Comparison of ENCODE assay signal across 8 mouse cellular contexts in the genomic region with DNA sequence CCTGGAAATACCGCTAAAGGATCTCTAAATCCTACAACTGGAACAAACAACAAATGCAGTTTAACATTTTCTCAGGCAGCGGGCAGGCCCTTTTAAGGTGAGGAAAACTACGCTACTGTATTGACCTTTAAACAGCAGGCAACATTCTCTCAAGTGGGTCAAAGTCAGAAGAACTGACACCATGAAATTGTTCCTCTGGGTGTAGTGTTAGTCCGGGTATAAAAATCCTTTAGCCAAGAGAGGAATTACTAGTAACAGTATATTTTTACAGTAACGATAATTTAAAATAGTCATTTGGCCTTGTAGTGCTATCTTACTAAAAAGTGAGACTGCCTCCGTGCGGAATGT. TPM values are rescaled to one million over a fixed set of nuclear protein-coding genes. Genes with fewer than 3 reads are reported as not detected.
DNase-seq lines count a peak whose midpoint lies in the region; ATAC-seq and TF ChIP-seq lines count a peak whose summit lies in the region.

No protein-coding gene starts in this region.

- no peak for TF ChIP-seq CTCF in hindbrain, postnatal 0 days (IDR thresholded peaks at IDR 0.05; ENCODE audit: low read depth)

- ATAC-seq in heart, embryonic 11.5 days (replicated peaks; ENCODE audit: insufficient number of reproducible peaks, low FRiP score, low TSS enrichment) = no peak
- ATAC-seq in hindbrain, postnatal 0 days = peak; percentile 46
- peak; percentile 51 for ATAC-seq in midbrain, embryonic 13.5 days

- no peaks in the 10 kb centered on the region for H3K9me3 ChIP-seq in heart, embryonic 11.5 days (replicated peaks; ENCODE audit: control insufficient read depth, low read length)
- H3K9me3 ChIP-seq in hindbrain, postnatal 0 days (ENCODE audit: low read length) = no peaks in the 10 kb centered on the region
- no peaks in the 10 kb centered on the region for H3K9me3 ChIP-seq in midbrain, embryonic 13.5 days

- 7% methylated on average over 7 of the region's 7 CpGs for WGBS in heart, embryonic 11.5 days (ENCODE audit: insufficient replicate concordance)
- WGBS in hindbrain, postnatal 0 days = 6% methylated on average over 7 of the region's 7 CpGs
- 10% methylated on average over 7 of the region's 7 CpGs for WGBS in midbrain, embryonic 13.5 days

- H3K4me1 ChIP-seq in heart, embryonic 11.5 days (ENCODE audit: control insufficient read depth, insufficient read depth, low read length) = peaks cover 8% of the 10 kb centered on the region
- H3K4me1 ChIP-seq in brown adipose tissue, adult 24 weeks (ENCODE audit: control insufficient read depth, insufficient read depth, insufficient read length, low read length) = peaks cover 4% of the 10 kb centered on the region
- peaks cover 2% of the 10 kb centered on the region; the same call in 1 of the 2 replicates for H3K4me1 ChIP-seq in hindbrain, postnatal 0 days (ENCODE audit: insufficient read depth, low read length)
- peaks cover 33% of the 10 kb centered on the region for H3K4me1 ChIP-seq in midbrain, embryonic 13.5 days (replicated peaks)

- H3K27ac ChIP-seq in heart, embryonic 11.5 days (ENCODE audit: low read depth, low read length) = peak overlapping the region; percentile 87
- H3K27ac ChIP-seq in brown adipose tissue, adult 24 weeks (replicated peaks; ENCODE audit: low read depth, low read length) = peak overlapping the region; percentile 89
- H3K27ac ChIP-seq in hindbrain, postnatal 0 days = peak overlapping the region; percentile 89
- peak overlapping the region; percentile 71 for H3K27ac ChIP-seq in midbrain, embryonic 13.5 days

- DNase-seq in heart, adult 9 months (ENCODE audit: low spot score in 2 of 2) = no peak
- DNase-seq in hindbrain, postnatal 0 days (ENCODE audit: low spot score) = no peak
- no peak for DNase-seq in thymus, postnatal 0 days (ENCODE audit: low spot score)
- DNase-seq in spleen, postnatal 36 days (ENCODE audit: low spot score in 2 of 2) = no peak
- DNase-seq in lung, postnatal 10 days = no peak

- H3K9ac ChIP-seq in heart, embryonic 11.5 days (ENCODE audit: low read depth, low read length) = peak overlapping the region; percentile 70
- peak overlapping the region; percentile 35; the same call in 1 of the 2 replicates for H3K9ac ChIP-seq in hindbrain, postnatal 0 days (replicated peaks; ENCODE audit: low read length)
- no peak overlapping the region for H3K9ac ChIP-seq in midbrain, embryonic 13.5 days (replicated peaks)

- H3K36me3 ChIP-seq in heart, embryonic 11.5 days (ENCODE audit: control insufficient read depth, insufficient read depth, low read length) = peaks cover 15% of the 10 kb centered on the region
- peaks cover 15% of the 10 kb centered on the region for H3K36me3 ChIP-seq in hindbrain, postnatal 0 days (ENCODE audit: insufficient read depth, low read length)
- H3K36me3 ChIP-seq in midbrain, embryonic 13.5 days = peaks cover 30% of the 10 kb centered on the region

- H3K4me2 ChIP-seq in heart, embryonic 11.5 days = peak overlapping the region; percentile 64
- peak overlapping the region; percentile 78 for H3K4me2 ChIP-seq in hindbrain, postnatal 0 days (ENCODE audit: low read depth, low read length)
- peak overlapping the region; percentile 48 for H3K4me2 ChIP-seq in midbrain, embryonic 13.5 days (replicated peaks)

- H3K4me3 ChIP-seq in heart, embryonic 11.5 days (ENCODE audit: low read depth, low read length) = peak overlapping the region; percentile 91
- peak overlapping the region; percentile 33; the same call in 1 of the 2 replicates for H3K4me3 ChIP-seq in brown adipose tissue, adult 24 weeks (ENCODE audit: insufficient read depth, low read depth, low read length)
- peak overlapping the region; percentile 81 for H3K4me3 ChIP-seq in hindbrain, postnatal 0 days (ENCODE audit: low read length)
- H3K4me3 ChIP-seq in midbrain, embryonic 13.5 days (replicated peaks) = peak overlapping the region; percentile 98

- H3K27me3 ChIP-seq in heart, embryonic 11.5 days (ENCODE audit: control insufficient read depth, insufficient read depth, low read length) = no peaks in the 10 kb centered on the region
- no peaks in the 10 kb centered on the region for H3K27me3 ChIP-seq in hindbrain, postnatal 0 days (ENCODE audit: insufficient read depth, low read length)
- H3K27me3 ChIP-seq in midbrain, embryonic 13.5 days = no peaks in the 10 kb centered on the region

RNA-seq across cellular contexts. Expression of a gene that starts 24.4 kb away (rescaled TPM):
- polyA plus RNA-seq in heart, embryonic 11.5 days (2014; fragmentation: Nextera tagmentation; extraction: Ambion mirVana) = 56.4 and 57.3 TPM in 2 replicates
- polyA plus RNA-seq in brown adipose tissue, adult 24 weeks (2012; ENCODE audit: insufficient read depth, insufficient read length, missing spikeins) = 0.52 and 1.4 TPM in 2 replicates
- total RNA-seq in hindbrain, postnatal 0 days (2014; rRNA removed) = 7.1 and 8.4 TPM in 2 replicates
- 13.3 and 13.8 TPM in 2 replicates for polyA plus RNA-seq in hindbrain, postnatal 0 days (2015; fragmentation: Nextera tagmentation; extraction: Ambion mirVana)
- polyA plus RNA-seq in midbrain, embryonic 13.5 days (2015; fragmentation: Nextera tagmentation; extraction: Ambion mirVana) = 35.7 and 36.4 TPM in 2 replicates
- 121 and 134 TPM in 2 replicates for polyA plus RNA-seq in thymus, postnatal 0 days (2015; fragmentation: Nextera tagmentation; extraction: Ambion mirVana)

RNA-seq across cellular contexts. Expression of a gene that starts 24.5 kb away (rescaled TPM):
- 22.9 and 25.5 TPM in 2 replicates for polyA plus RNA-seq in heart, embryonic 11.5 days (2014; fragmentation: Nextera tagmentation; extraction: Ambion mirVana)
- 0.59 TPM in 1 of 2 replicates, not detected in the other for polyA plus RNA-seq in brown adipose tissue, adult 24 weeks (2012; ENCODE audit: insufficient read depth, insufficient read length, missing spikeins)
- total RNA-seq in hindbrain, postnatal 0 days (2014; rRNA removed) = 5.8 and 6.2 TPM in 2 replicates
- polyA plus RNA-seq in hindbrain, postnatal 0 days (2015; fragmentation: Nextera tagmentation; extraction: Ambion mirVana) = 6.0 and 6.4 TPM in 2 replicates
- polyA plus RNA-seq in midbrain, embryonic 13.5 days (2015; fragmentation: Nextera tagmentation; extraction: Ambion mirVana) = 12.6 and 13.5 TPM in 2 replicates
- polyA plus RNA-seq in thymus, postnatal 0 days (2015; fragmentation: Nextera tagmentation; extraction: Ambion mirVana) = 28.9 and 33.1 TPM in 2 replicates

RNA-seq across cellular contexts. Expression of a gene that starts 46.2 kb away (rescaled TPM):
- 46.5 and 48.9 TPM in 2 replicates for polyA plus RNA-seq in heart, embryonic 11.5 days (2014; fragmentation: Nextera tagmentation; extraction: Ambion mirVana)
- 225 and 269 TPM in 2 replicates for polyA plus RNA-seq in brown adipose tissue, adult 24 weeks (2012; ENCODE audit: insufficient read depth, insufficient read length, missing spikeins)
- 49.2 and 54.8 TPM in 2 replicates for total RNA-seq in hindbrain, postnatal 0 days (2014; rRNA removed)
- polyA plus RNA-seq in hindbrain, postnatal 0 days (2015; fragmentation: Nextera tagmentation; extraction: Ambion mirVana) = 51.4 and 52.4 TPM in 2 replicates
- polyA plus RNA-seq in midbrain, embryonic 13.5 days (2015; fragmentation: Nextera tagmentation; extraction: Ambion mirVana) = 61.2 and 63.4 TPM in 2 replicates
- 71.1 and 72.1 TPM in 2 replicates for polyA plus RNA-seq in thymus, postnatal 0 days (2015; fragmentation: Nextera tagmentation; extraction: Ambion mirVana)

RNA-seq across cellular contexts. Expression of a gene that starts 46.3 kb away (rescaled TPM):
- 0.27 and 0.45 TPM in 2 replicates for polyA plus RNA-seq in heart, embryonic 11.5 days (2014; fragmentation: Nextera tagmentation; extraction: Ambion mirVana)
- 2.9 and 3.0 TPM in 2 replicates for polyA plus RNA-seq in brown adipose tissue, adult 24 weeks (2012; ENCODE audit: insufficient read depth, insufficient read length, missing spikeins)
- total RNA-seq in hindbrain, postnatal 0 days (2014; rRNA removed) = 0.83 and 1.2 TPM in 2 replicates
- 0.58 and 0.74 TPM in 2 replicates for polyA plus RNA-seq in hindbrain, postnatal 0 days (2015; fragmentation: Nextera tagmentation; extraction: Ambion mirVana)
- 0.42 and 0.44 TPM in 2 replicates for polyA plus RNA-seq in midbrain, embryonic 13.5 days (2015; fragmentation: Nextera tagmentation; extraction: Ambion mirVana)
- 0.06 and 0.09 TPM in 2 replicates for polyA plus RNA-seq in thymus, postnatal 0 days (2015; fragmentation: Nextera tagmentation; extraction: Ambion mirVana)

Comparison
In these comparisons a context has a peak if more than half of its experiments do, and no peak if none do; other contexts are left out.
1. H3K4me3 ChIP-seq: peak in every context shown above with its lines; median percentile 98 in midbrain, embryonic 13.5 days; 91 in heart, embryonic 11.5 days; 81 in hindbrain, postnatal 0 days; 33 in brown adipose tissue, adult 24 weeks.